Mouse (Mus musculus) lung, adult 2 months (tissue): ENCODE measurements at regions not wholly inside any gene's neighbourhood (a gene's known extent, or its start where the extent isn't known, plus 50 kb on each side); places are given as distances from the start of the nearest gene placed in this dataset.

Experiments used
- DNase-seq: peaks from one replicate; pipeline ENCODE4 v3.0.0; 2022
- H3K4me1 ChIP-seq: fragments of 200-500 bp; 2 replicates; pipeline ENCODE4 v1.6.1; 2011; ENCODE audit warnings: low read length; ENCODE audit not compliant: control insufficient read depth, insufficient read depth
- H3K4me3 ChIP-seq: fragments of 200-500 bp; replicated peaks from 2 replicates; pipeline ENCODE3; 2011; ENCODE audit warnings: low read depth, mild to moderate bottlenecking, control low read depth, low read length; ENCODE audit errors: extremely low read depth
- CTCF ChIP-seq: fragments of 200-500 bp; IDR thresholded peaks from 2 replicates; pipeline ENCODE4 v1.5.1; 2011; ENCODE audit warnings: mild to moderate bottlenecking, low read length, control low read depth; ENCODE audit not compliant: insufficient read depth
- POLR2A ChIP-seq: fragments of 200-500 bp; IDR thresholded peaks from 2 replicates; pipeline ENCODE4 v1.6.1; 2011; ENCODE audit warnings: low read depth, mild to moderate bottlenecking, control low read depth, low read length, borderline replicate concordance; ENCODE audit errors: extremely low read depth
- WGBS: fragments of 180-500 bp; shearing (Covaris S2); methylation state at CpG from one replicate; pipeline ENCODE4 v1.1.7; 2018; 5-methylcytosine and 5-hydroxymethylcytosine counted together

DNA sequence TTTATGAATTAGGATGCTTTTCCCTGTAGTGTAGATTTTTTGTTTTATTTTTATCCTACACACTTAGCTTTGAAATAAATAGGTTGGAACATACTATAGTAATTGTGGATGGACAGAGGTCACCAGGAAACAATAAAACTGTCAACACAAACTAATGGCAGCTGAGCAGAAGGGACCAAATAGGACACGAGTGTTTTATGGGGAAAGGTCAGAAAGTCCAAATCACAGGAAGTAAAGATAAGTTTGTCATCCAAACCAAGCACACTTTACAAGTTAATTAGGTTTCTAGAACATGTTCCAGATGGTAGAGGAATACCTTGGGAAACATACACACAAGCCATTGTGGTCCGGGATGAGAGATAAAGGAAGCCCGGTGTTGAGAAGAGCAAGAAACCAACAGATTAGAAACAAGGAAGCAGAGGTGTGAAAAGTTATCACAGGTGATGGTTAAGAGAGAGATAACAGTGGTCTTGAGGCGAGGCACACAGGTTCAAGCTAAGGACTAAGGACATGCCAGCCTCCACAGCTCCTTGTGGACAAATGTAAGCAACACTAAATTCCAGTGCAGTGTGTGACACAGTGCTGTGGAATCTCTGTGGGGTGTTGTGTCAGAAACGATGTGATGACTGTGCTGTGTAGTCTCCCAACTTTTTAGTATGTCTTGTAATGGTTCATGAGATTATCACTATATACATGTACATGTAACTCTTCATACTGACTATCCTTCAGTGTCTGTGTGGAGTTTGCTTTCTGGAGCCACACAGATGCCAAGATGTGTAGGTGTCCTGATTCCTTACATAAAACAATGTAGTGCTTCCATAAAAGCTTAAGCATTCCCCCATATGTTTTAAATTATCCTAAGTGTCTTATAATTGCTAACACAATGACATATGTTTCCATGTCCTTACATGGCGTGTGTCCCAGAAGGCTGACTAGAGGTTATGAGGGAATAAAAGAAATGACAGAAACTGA lies 264.5 kb downstream of the Tle4 start:
- H3K4me1 ChIP-seq, result no peaks in the 10 kb centered on the region
- no peak for DNase-seq
- no peak for TF ChIP-seq CTCF
- no peak for TF ChIP-seq POLR2A
- 36% methylated on average over 6 of the region's 6 CpGs for WGBS
- no peak overlapping the region for H3K4me3 ChIP-seq

DNA sequence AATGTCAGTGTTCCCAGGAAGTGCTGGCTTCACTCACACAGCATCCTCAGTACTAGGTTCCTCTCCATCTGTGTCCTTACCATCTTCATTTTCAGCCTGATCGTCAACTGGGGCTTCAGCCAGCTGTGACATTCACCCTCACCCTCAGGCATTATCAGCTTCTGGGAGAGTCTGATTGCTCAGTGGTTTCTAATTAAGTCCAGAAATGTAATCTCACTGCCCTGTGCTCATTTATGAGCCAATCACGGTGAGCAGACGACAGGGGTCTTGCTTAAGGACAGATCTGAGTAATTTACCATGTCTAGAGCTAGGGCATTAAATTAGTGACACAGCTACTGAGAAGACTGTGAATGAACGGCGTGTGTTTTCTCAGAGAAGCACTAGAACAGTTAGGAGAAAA lies 260.8 kb downstream of the Tle4 start:
- Histone ChIP-seq H3K4me1 (no peaks in the 10 kb centered on the region), H3K4me3 (no peak overlapping the region)
- TF ChIP-seq POLR2A (no peak), CTCF (no peak)
- DNase-seq, result no peak
- 66% methylated on average over 5 of the region's 5 CpGs for WGBS

DNA sequence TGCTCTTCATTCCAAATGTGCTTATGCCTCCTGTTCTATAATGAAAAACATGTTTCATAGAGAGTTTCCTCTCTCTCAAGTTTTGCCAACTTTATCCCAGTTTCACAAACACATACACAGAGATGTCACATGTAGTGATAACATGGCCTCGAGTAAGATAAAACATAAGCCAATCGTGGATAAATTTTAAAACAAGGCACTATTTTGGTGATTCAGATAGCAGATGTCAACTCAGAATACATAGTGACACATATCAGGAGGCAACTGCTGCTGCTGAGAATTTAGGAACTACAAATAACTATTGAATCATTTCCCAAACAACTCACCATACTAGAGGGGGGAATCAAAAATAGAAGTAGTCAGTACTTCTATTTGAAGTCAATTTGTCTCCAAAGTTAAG lies 257.1 kb downstream of the Tle4 start:
- no peaks in the 10 kb centered on the region for H3K4me1 ChIP-seq
- DNase-seq, result no peak
- no peak for TF ChIP-seq CTCF
- WGBS, result 48% methylated on average over 2 of the region's 2 CpGs
- no peak overlapping the region for H3K4me3 ChIP-seq

DNA sequence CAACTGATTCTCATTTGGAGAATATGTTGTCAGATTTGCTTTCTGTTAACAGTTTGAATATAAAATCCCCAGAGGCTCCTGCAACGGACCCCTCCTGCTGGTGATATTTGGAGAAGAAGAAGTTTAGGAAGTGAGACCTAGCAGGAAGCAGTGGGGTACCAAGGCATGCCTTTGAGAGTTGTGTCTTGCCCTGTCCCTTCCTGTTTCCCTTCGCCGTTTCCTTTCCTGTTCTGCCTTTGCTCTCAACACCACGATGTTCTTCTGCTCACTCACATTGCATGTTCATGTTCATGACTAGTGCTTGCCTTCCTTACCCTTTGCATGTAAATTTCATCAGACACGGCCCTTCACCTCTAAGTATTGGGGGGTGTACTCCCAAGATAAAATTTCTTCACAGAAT lies 254.0 kb downstream of the Tle4 start:
- no peak for DNase-seq
- Histone ChIP-seq H3K4me3 (no peak overlapping the region), H3K4me1 (no peaks in the 10 kb centered on the region)
- WGBS, result 34% methylated on average over 5 of the region's 5 CpGs
- TF ChIP-seq POLR2A (no peak), CTCF (no peak)

DNA sequence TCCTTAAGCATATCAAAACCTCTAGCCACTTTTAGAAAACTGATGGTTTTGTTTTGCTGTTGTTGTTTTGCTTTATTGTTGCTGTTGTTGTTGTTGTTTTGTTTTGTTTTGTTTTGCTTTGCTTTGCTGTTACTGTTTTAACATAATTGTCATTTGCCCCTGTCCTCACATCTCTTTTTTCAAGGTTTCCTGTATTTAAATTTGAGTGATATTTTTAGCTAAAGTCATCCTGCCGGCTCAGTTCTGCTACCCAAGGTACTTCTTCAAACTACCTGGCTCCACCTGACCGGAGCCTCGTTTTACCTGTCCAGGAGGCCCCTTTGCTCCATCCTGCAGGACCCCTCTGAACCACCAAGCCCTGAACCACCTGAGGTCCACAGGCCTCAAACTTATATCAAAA lies 253.4 kb downstream of the Tle4 start:
- no peak for DNase-seq
- H3K4me1 ChIP-seq, result no peaks in the 10 kb centered on the region
- WGBS, result 55% methylated on average over 3 of the region's 3 CpGs
- no peak for TF ChIP-seq CTCF
- TF ChIP-seq POLR2A, result no peak
- no peak overlapping the region for H3K4me3 ChIP-seq

DNA sequence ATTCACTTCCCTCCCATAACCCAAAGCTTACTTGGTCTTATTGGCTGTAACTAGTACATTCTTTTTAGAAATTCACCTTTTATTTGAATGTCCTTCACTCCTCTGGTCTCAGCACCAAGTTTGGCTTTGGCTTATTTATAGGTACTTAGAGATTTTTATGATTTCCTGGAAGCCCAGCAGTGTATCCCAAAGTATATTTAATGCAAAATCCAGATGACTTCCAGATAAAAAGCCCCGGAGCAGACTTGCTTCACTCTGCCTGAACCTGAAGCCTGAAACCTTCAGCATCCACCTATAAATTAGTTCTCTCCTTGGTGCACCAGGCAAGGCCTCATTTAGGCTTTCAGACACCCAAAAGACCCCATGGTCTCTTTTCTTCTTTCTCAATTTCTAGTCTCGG lies 250.8 kb downstream of the Tle4 start:
- Histone ChIP-seq H3K4me1 (no peaks in the 10 kb centered on the region), H3K4me3 (no peak overlapping the region)
- DNase-seq, result no peak
- TF ChIP-seq CTCF (no peak), POLR2A (no peak)
- WGBS, result 63% methylated on average over 2 of the region's 2 CpGs

DNA sequence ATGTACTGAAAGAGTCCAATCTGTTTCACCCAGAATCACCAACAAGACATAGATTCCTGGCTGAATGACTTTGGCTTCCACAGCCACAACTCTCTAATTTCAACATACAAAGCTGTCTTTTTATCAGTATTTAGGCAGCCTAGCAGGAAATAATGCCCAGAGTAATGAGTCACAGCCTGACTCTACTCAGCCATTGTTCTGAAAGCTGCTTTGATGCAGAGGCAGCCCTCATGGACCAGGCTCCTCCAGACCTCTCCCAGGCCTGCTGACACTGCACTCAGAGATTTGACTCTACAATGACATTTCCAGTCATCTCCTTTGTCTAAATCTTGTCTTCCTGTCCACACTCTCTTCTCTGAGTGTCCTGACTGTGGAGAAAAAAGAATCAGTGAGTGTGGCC lies 250.4 kb downstream of the Tle4 start:
- no peak for DNase-seq

DNA sequence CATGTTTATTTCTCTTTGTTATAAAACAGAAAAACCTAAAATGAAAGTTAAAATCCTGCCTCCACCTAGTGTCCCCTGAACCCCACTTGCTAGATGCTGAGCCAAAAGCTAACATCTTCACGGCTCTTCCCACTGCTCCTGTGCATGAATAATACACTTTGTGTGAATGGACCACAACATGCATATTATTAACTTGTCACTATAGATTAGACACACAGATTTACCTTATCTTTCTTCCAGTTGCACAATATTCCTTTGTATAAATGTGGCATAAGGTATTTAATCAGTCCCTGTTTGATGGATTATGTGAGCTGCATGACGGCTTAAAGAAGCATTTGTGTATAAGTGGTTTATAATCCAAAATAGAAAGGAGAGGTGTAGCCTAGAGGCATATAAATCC lies 248.1 kb downstream of the Tle4 start:
- TF ChIP-seq CTCF, result no peak
- no peak for TF ChIP-seq POLR2A
- no peak for DNase-seq
- no peaks in the 10 kb centered on the region for H3K4me1 ChIP-seq
- H3K4me3 ChIP-seq, result no peak overlapping the region
- 81% methylated on average over 2 of the region's 2 CpGs for WGBS

More for the DNA sequence above, 250.4 kb downstream of the Tle4 start:
- Histone ChIP-seq H3K4me3 (no peak overlapping the region), H3K4me1 (no peaks in the 10 kb centered on the region)
- TF ChIP-seq POLR2A (no peak), CTCF (no peak)

DNA sequence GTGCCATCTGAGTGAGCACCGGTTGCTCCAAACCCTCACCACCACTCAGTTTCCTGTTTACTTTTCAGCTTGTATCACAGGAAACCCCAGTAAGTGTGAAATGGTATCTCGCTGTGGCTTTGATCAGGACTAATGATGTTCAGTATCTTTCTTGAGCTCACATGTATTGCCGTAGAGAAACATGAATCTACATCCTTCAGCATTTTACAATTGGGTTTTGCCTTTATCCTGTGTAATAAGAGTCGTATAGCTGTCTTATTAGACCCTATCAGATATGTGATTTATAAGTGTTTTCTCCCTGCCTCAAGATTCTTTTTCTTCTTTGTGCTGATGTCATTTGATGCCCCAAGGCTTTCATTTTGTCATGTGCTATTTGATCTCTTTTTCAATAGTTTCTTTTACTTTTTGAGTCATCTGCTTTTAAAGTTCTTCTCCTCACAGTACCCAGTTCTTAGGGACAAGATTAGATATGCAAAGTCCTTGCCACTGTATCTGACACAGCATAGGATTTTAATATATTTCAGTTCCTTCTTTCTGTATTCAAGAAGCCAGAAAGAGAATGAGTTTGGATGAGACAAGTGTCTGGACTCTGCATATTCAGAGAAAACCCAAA lies 246.0 kb downstream of the Tle4 start:
- no peak for TF ChIP-seq POLR2A
- no peak for TF ChIP-seq CTCF
- no peaks in the 10 kb centered on the region for H3K4me1 ChIP-seq
- WGBS, result 33% methylated on average over 4 of the region's 4 CpGs
- H3K4me3 ChIP-seq, result no peak overlapping the region
- no peak for DNase-seq

DNA sequence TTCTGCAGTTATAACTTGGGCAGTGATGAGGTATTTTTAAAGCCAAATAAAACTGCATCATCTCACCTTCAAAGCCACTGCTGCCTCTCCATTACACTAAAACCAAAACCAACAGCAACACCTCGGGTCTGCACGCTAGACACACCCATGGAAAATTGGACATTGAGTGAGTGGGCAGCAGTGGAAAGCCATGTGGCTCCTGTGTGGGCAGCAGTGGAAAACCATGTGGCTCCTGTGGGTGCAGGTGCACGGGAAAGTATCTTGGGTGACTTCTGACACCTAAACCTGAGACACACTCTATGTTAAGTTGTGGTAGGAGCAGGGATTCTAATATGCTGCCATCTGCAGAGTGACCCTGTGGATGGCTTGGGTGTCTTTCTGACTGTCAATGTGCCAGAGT lies 245.3 kb downstream of the Tle4 start:
- Histone ChIP-seq H3K4me3 (no peak overlapping the region), H3K4me1 (no peaks in the 10 kb centered on the region)
- WGBS, result 86% methylated on average over 3 of the region's 3 CpGs
- TF ChIP-seq POLR2A (no peak), CTCF (no peak)
- DNase-seq, result no peak
